Mouse (Mus musculus) lung, postnatal 0 days (tissue): ENCODE measurements around the gene Kcnd3. TPM values are rescaled to one million over a fixed set of nuclear protein-coding genes. Genes with fewer than 3 reads are reported as not detected.

Experiments used
- ATAC-seq: fragments of 200-750 bp; cut with Nextera tagmentation; 2 replicates; pipeline ENCODE4 v1.8.0; 2017; ENCODE audit warnings: moderate library complexity
- DNase-seq: peaks from one replicate; pipeline ENCODE4 v3.0.0-alpha.2; 2016; ENCODE audit warnings: low spot score
- H3K27ac ChIP-seq: fragments of 300-500 bp; sonication (generic); 2 replicates; pipeline ENCODE4 v1.5.1; 2014; ENCODE audit warnings: antibody characterized with exemption, mild to moderate bottlenecking, low read length, mixed read lengths
- H3K27me3 ChIP-seq: fragments of 300-500 bp; sonication (generic); replicated peaks from 2 replicates; pipeline ENCODE4 v1.6.1; 2014; ENCODE audit warnings: low read length, mixed read lengths; ENCODE audit not compliant: insufficient read depth
- H3K36me3 ChIP-seq: fragments of 300-500 bp; sonication (generic); 2 replicates; pipeline ENCODE4 v1.6.1; 2014; ENCODE audit warnings: low read length, mixed read lengths; ENCODE audit not compliant: insufficient read depth
- H3K4me1 ChIP-seq: fragments of 300-500 bp; sonication (generic); 2 replicates; pipeline ENCODE4 v1.6.1; 2014; ENCODE audit warnings: antibody characterized with exemption, low read depth, low read length, mixed read lengths; ENCODE audit not compliant: insufficient read depth
- H3K4me2 ChIP-seq: fragments of 300-500 bp; sonication (generic); replicated peaks from 2 replicates; pipeline ENCODE4 v1.6.1; 2014; ENCODE audit warnings: low read depth, mild to moderate bottlenecking, low read length, moderate library complexity, mixed read lengths
- H3K4me3 ChIP-seq: fragments of 300-500 bp; sonication (generic); 2 replicates; pipeline ENCODE4 v1.5.1; 2014; ENCODE audit warnings: low read depth, low read length
- H3K9ac ChIP-seq: fragments of 300-500 bp; sonication (generic); replicated peaks from 2 replicates; pipeline ENCODE4 v1.6.1; 2014; ENCODE audit warnings: low read depth, mild to moderate bottlenecking
- H3K9me3 ChIP-seq: fragments of 300-500 bp; sonication (generic); 2 replicates; pipeline ENCODE4 v1.6.1; 2016; ENCODE audit warnings: low read length, mixed read lengths
- CTCF ChIP-seq: IDR thresholded peaks from 2 replicates; pipeline ENCODE4 v1.5.1; 2016; ENCODE audit warnings: antibody characterized with exemption, mild to moderate bottlenecking
- EP300 ChIP-seq: IDR thresholded peaks from 2 replicates; pipeline ENCODE4 v1.6.1; 2016; ENCODE audit warnings: antibody characterized with exemption, mild to moderate bottlenecking, control low read depth
- WGBS: fragments of 180-500 bp; shearing (Covaris S2); extraction: QIAGEN DNeasy Blood & Tissue Kit; methylation state at CpG from one replicate; pipeline ENCODE4 v1.1.7; 2014; 5-methylcytosine and 5-hydroxymethylcytosine counted together
- polyA plus RNA-seq: library from polyadenylated mRNA; unstranded; fragments of >200 nt; fragmentation: Nextera tagmentation; extraction: Ambion mirVana; gene quantifications from 2 replicates; pipeline ENCODE4 v1.2.1, GENCODE M21; 2015

The Kcnd3 gene
- polyA plus RNA-seq, 1 experiment from 2014 or later = 0.13 TPM

DNA sequence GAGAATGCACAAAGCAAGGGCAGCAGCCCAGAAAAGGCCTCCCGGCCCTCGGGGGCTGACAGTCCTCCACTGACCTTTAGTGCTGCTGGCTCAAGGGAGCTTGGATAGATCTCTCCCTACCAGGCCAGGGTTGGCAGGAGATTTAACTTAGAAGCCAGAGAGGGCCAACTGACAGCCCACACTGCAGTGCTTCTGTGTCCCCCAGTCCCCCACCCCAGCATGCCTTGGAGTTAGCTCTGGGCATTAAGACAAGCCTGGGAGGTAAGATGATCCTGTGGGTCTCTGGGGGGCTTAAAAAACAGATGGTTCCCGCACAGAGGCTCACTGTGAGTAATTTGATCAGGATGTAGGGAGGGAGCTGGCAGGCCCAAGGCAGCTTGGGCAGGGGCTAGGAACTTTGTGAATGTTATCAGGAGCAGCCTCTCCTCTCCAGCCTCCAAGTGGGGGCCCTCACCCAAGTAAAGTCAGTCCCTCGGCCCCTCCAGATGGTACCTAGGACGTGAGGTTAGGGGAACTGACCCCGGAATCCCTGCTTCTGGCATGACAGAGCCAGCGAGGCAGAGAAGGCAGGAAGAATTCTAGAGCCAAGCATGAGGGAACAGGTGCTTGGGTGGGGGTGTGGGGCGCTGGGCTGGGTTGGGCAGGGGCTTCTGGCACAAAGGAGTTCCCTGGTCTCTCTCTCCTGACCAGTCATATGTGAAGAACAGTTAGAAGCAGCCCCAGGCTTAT, 262.1 kb downstream of the Kcnd3 start:
- TF ChIP-seq CTCF (no peak), EP300 (no peak)
- Histone ChIP-seq H3K9me3 (no peaks in the 10 kb centered on the region), H3K9ac (no peak overlapping the region), H3K27ac (no peak overlapping the region), H3K4me1 (no peaks in the 10 kb centered on the region), H3K36me3 (no peaks in the 10 kb centered on the region), H3K4me3 (no peak overlapping the region), H3K4me2 (no peak overlapping the region), H3K27me3 (no peaks in the 10 kb centered on the region)
- DNase-seq (no peak), ATAC-seq (no peak)
- WGBS = 34% methylated on average over 8 of the region's 8 CpGs

DNA sequence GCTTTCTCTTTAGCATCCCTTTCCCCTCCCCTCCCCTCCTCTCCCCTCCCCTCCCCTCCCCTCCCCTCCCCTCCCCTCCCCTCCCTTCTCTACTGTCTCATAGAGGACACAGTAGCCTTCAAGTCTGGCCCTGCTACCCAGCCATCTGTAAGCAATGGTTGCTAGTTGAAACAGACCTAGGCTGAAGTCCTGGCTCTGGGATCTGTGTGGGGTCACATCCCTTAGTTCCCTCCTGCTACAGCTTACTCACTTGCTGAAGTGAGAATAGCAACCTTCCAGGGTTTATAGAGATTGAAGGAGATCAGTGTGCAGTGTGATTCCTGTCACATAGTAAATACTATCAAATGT, 262.7 kb downstream of the Kcnd3 start:
- DNase-seq (no peak), ATAC-seq (no peak)
- no peak for TF ChIP-seq EP300
- TF ChIP-seq CTCF = no peak
- H3K4me3 ChIP-seq = no peak overlapping the region
- no peak overlapping the region for H3K27ac ChIP-seq
- no peaks in the 10 kb centered on the region for H3K27me3 ChIP-seq
- no peak overlapping the region for H3K9ac ChIP-seq
- H3K4me1 ChIP-seq = no peaks in the 10 kb centered on the region
- no peak overlapping the region for H3K4me2 ChIP-seq
- no peaks in the 10 kb centered on the region for H3K36me3 ChIP-seq
- no peaks in the 10 kb centered on the region for H3K9me3 ChIP-seq

DNA sequence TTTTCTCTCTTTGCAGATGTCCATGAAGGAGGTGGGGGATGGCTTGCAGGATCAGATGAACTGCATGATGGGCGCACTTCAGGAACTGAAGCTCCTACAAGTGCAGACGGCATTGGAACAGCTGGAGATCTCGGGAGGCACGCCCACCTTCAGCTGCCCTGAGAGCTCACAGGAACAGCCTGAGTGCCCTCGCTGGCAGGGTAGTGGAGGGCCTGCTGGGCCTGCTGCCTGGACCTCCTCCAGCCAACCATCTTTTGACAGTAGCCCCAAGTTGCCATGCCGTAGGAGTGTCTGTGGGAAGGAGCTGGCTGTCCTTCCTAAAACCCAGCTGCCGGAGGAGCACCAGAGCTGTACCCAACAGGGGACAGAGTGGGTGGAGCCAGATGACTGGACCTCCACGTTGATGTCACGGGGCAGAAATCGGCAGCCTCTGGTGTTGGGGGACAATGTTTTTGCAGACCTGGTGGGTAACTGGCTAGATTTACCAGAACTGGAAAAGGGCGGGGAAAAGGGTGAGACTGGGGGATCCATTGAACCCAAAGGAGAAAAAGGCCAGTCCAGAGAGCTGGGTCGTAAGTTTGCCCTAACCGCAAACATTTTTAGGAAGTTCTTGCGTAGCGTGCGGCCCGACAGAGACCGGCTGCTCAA, 264.3 kb downstream of the Kcnd3 start:
- WGBS = 65% methylated on average over 18 of the region's 18 CpGs
- TF ChIP-seq CTCF (no peak), EP300 (no peak)
- no peaks in the 10 kb centered on the region for H3K4me1 ChIP-seq
- H3K4me2 ChIP-seq = no peak overlapping the region
- H3K9me3 ChIP-seq = no peaks in the 10 kb centered on the region
- ATAC-seq = peak; percentile 18; the same call in 1 of the 2 replicates
- no peaks in the 10 kb centered on the region for H3K36me3 ChIP-seq
- H3K4me3 ChIP-seq = no peak overlapping the region
- no peak overlapping the region for H3K27ac ChIP-seq
- H3K27me3 ChIP-seq = no peaks in the 10 kb centered on the region
- no peak overlapping the region for H3K9ac ChIP-seq
- DNase-seq = no peak

DNA sequence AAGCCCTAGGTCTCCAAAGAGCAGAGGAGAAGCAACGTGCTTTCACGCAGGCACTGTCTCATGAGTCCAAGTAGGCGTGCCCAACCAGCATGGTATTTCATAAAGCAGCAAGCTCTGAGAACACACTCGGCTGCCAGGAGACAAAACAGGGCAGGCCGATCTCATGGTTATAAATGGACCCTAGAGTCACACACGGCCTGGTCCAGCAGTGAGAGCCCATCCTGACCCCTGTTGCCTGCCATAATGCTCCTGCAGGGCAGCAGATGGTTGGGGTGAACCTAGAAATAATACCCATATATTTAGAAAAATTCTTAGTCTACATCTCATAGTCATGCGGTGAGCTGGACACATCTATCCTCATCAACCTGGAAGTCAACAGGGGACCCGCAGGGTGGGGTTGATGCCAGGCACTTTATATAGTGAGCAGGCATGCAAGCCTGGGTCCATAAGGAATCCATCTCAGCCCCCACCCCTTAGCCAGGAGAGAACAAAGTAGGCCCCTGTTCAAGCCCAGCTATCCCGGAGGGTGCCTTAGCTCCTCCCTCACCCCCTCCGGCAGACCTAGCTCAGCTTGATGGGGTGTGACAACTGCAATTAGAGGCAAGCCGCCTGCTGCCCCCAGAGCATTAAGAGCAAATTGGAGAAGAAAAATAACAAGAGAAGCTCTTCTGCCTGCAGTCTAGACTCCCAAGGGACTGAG, 265.9 kb downstream of the Kcnd3 start:
- no peak overlapping the region for H3K4me3 ChIP-seq
- H3K27me3 ChIP-seq = no peaks in the 10 kb centered on the region
- no peaks in the 10 kb centered on the region for H3K36me3 ChIP-seq
- no peak for DNase-seq
- TF ChIP-seq EP300 (no peak), CTCF (no peak)
- 69% methylated on average over 11 of the region's 11 CpGs for WGBS
- H3K4me1 ChIP-seq = no peaks in the 10 kb centered on the region
- no peak overlapping the region for H3K27ac ChIP-seq
- H3K9me3 ChIP-seq = no peaks in the 10 kb centered on the region
- no peak overlapping the region for H3K4me2 ChIP-seq
- no peak overlapping the region for H3K9ac ChIP-seq
- ATAC-seq = no peak

DNA sequence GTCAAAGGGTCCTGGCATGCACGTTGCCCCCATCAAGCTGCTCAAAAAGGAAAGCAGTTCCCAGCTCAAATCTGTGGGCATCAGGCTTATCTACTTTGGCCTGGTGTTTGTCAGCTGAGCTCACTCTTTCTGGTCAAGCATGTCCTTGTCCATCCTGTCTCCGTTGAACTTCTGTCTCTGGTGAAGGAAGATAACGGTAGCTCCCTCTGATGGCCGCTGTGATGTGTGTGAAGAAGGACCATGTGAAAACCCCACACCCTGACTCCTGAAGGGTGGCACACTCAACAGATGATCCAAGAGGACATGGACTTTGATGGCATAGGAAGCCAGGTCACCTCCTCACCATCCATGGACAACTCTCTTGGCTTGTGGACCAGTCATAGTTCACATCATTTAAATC, 266.6 kb downstream of the Kcnd3 start:
- no peak for DNase-seq
- H3K9me3 ChIP-seq = no peaks in the 10 kb centered on the region
- TF ChIP-seq EP300 (no peak), CTCF (peak; percentile 43)
- WGBS = 42% methylated on average over 4 of the region's 4 CpGs
- H3K9ac ChIP-seq = no peak overlapping the region
- H3K36me3 ChIP-seq = no peaks in the 10 kb centered on the region
- no peak for ATAC-seq
- H3K27ac ChIP-seq = no peak overlapping the region
- no peaks in the 10 kb centered on the region for H3K27me3 ChIP-seq
- H3K4me3 ChIP-seq = no peak overlapping the region
- no peaks in the 10 kb centered on the region for H3K4me1 ChIP-seq
- H3K4me2 ChIP-seq = no peak overlapping the region

DNA sequence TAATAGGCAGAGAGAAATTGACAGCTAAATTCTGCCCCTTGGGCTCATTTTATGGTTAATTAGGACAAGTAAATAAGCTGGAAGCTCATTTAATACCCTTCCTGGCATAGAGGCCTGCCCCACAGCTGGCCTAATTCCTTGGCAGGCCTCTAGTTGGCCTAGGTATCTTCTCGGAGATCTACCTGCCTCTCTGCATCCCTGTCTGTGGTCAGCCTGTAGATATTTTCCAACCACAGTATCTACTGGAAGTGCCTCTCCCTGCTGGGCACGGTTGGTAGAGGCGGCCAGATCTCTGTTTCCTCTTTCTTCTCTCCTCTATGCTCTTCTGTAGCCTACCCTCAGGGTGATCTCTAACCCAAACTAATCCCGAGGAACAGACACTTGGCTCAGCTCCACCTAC, 267.8 kb downstream of the Kcnd3 start:
- no peaks in the 10 kb centered on the region for H3K4me1 ChIP-seq
- no peak overlapping the region for H3K9ac ChIP-seq
- H3K27ac ChIP-seq = no peak overlapping the region
- DNase-seq (no peak), ATAC-seq (no peak)
- no peaks in the 10 kb centered on the region for H3K9me3 ChIP-seq
- no peak for TF ChIP-seq EP300
- no peak for TF ChIP-seq CTCF
- H3K27me3 ChIP-seq = no peaks in the 10 kb centered on the region
- H3K4me2 ChIP-seq = no peak overlapping the region
- no peak overlapping the region for H3K4me3 ChIP-seq
- H3K36me3 ChIP-seq = no peaks in the 10 kb centered on the region
- 74% methylated on average over 4 of the region's 4 CpGs for WGBS
